Mouse (Mus musculus): ENCODE results near the gene Gsx2.

- TF ChIP-seq CTCF (conservative IDR thresholded peaks at IDR 0.05; ENCODE audit: low read length), result no peak
- no peak for TF ChIP-seq POU5F1 (IDR thresholded peaks at IDR 0.05; ENCODE audit: borderline replicate concordance, low read length)
These were observed 8.7 kb upstream of the Gsx2 start for GRCm38 (mm10) chr5:75066715-75067114.

Measured in E14TG2a.4 (cell line).